Mouse (Mus musculus): ENCODE measurements around the gene Ror1. TPM values are rescaled to one million over a fixed set of nuclear protein-coding genes. Genes with fewer than 3 reads are reported as not detected.

The Ror1 gene
- polyA plus RNA-seq, 1 experiment from 2014 or later: 12.4 TPM

GRCm38 (mm10) chr4:100286800-100287199, 191.2 kb downstream of the Ror1 start:
- Histone ChIP-seq H3K4me1 (ENCODE audit: control insufficient read depth in 2 of 2, insufficient read depth in 2 of 2, low read length in 2 of 2) (peaks cover 8 to 19% of the 10 kb centered on the region in 2 experiments), H3K36me3 (ENCODE audit: control insufficient read depth, insufficient read depth, low read length) (no peaks in the 10 kb centered on the region), H3K4me2 (ENCODE audit: low read length) (no peak overlapping the region), H3K27me3 (ENCODE audit: control insufficient read depth, insufficient read depth, low read length) (no peaks in the 10 kb centered on the region), H3K4me3 (ENCODE audit: control insufficient read depth in 1 of 2, insufficient read depth in 1 of 2, low read depth in 1 of 2, low read length in 2 of 2) (no peak overlapping the region), H3K27ac (replicated peaks in 1 of 2; ENCODE audit: control insufficient read depth in 1 of 2, insufficient read depth in 1 of 2, low read depth in 2 of 2, low read length in 2 of 2) (no peak overlapping the region), H3K9me3 (ENCODE audit: control insufficient read depth, low read length) (no peaks in the 10 kb centered on the region), H3K9ac (ENCODE audit: low read length) (no peak overlapping the region)
- no peak for ATAC-seq (ENCODE audit: insufficient number of reproducible peaks, insufficient read depth, low FRiP score, low read depth)

GRCm38 (mm10) chr4:100287829-100288228, 192.2 kb downstream of the Ror1 start:
- WGBS: 90% methylated on average over 4 of the region's 4 CpGs
- ATAC-seq (ENCODE audit: insufficient number of reproducible peaks, insufficient read depth, low FRiP score, low read depth): no peak
- Histone ChIP-seq H3K4me2 (ENCODE audit: low read length) (no peak overlapping the region), H3K4me1 (ENCODE audit: control insufficient read depth in 2 of 2, insufficient read depth in 2 of 2, low read length in 2 of 2) (peaks cover 8 to 30% of the 10 kb centered on the region in 2 experiments), H3K9me3 (ENCODE audit: control insufficient read depth, low read length) (no peaks in the 10 kb centered on the region), H3K27me3 (ENCODE audit: control insufficient read depth, insufficient read depth, low read length) (no peaks in the 10 kb centered on the region), H3K4me3 (ENCODE audit: control insufficient read depth in 1 of 2, insufficient read depth in 1 of 2, low read depth in 1 of 2, low read length in 2 of 2) (no peak overlapping the region), H3K9ac (ENCODE audit: low read length) (no peak overlapping the region), H3K36me3 (ENCODE audit: control insufficient read depth, insufficient read depth, low read length) (no peaks in the 10 kb centered on the region), H3K27ac (replicated peaks in 1 of 2; ENCODE audit: control insufficient read depth in 1 of 2, insufficient read depth in 1 of 2, low read depth in 2 of 2, low read length in 2 of 2) (no peak overlapping the region)

- H3K27ac ChIP-seq (replicated peaks in 1 of 2; ENCODE audit: control insufficient read depth in 1 of 2, insufficient read depth in 1 of 2, low read depth in 2 of 2, low read length in 2 of 2): no peak overlapping the region
- ATAC-seq (ENCODE audit: insufficient number of reproducible peaks, insufficient read depth, low FRiP score, low read depth): no peak
- H3K4me3 ChIP-seq (ENCODE audit: control insufficient read depth in 1 of 2, insufficient read depth in 1 of 2, low read depth in 1 of 2, low read length in 2 of 2): no peak overlapping the region
- no peak overlapping the region for H3K4me2 ChIP-seq (ENCODE audit: low read length)
- no peak overlapping the region for H3K9ac ChIP-seq (ENCODE audit: low read length)
- no peaks in the 10 kb centered on the region for H3K36me3 ChIP-seq (ENCODE audit: control insufficient read depth, insufficient read depth, low read length)
- H3K4me1 ChIP-seq (ENCODE audit: control insufficient read depth in 2 of 2, insufficient read depth in 2 of 2, low read length in 2 of 2): peaks cover 2 to 24% of the 10 kb centered on the region in 2 experiments; a peak in 3 of 4 replicates
- no peaks in the 10 kb centered on the region for H3K9me3 ChIP-seq (ENCODE audit: control insufficient read depth, low read length)
- no peaks in the 10 kb centered on the region for H3K27me3 ChIP-seq (ENCODE audit: control insufficient read depth, insufficient read depth, low read length)
- 83% methylated on average over 5 of the region's 5 CpGs for WGBS
Measured at GRCm38 (mm10) chr4:100291015-100291651, 195.5 kb downstream of the Ror1 start.

GRCm38 (mm10) chr4:100297678-100298077, 202.1 kb downstream of the Ror1 start:
- Histone ChIP-seq H3K36me3 (ENCODE audit: control insufficient read depth, insufficient read depth, low read length) (no peaks in the 10 kb centered on the region), H3K27ac (replicated peaks in 1 of 2; ENCODE audit: control insufficient read depth in 1 of 2, insufficient read depth in 1 of 2, low read depth in 2 of 2, low read length in 2 of 2) (peak overlapping the region; percentile 4 to 75), H3K4me3 (ENCODE audit: control insufficient read depth in 1 of 2, insufficient read depth in 1 of 2, low read depth in 1 of 2, low read length in 2 of 2) (no peak overlapping the region), H3K9me3 (ENCODE audit: control insufficient read depth, low read length) (no peaks in the 10 kb centered on the region), H3K4me1 (ENCODE audit: control insufficient read depth in 2 of 2, insufficient read depth in 2 of 2, low read length in 2 of 2) (peaks cover 16 to 52% of the 10 kb centered on the region in 2 experiments), H3K27me3 (ENCODE audit: control insufficient read depth, insufficient read depth, low read length) (no peaks in the 10 kb centered on the region), H3K9ac (ENCODE audit: low read length) (no peak overlapping the region), H3K4me2 (ENCODE audit: low read length) (peak overlapping the region; percentile 41)
- ATAC-seq (ENCODE audit: insufficient number of reproducible peaks, insufficient read depth, low FRiP score, low read depth): peak; percentile 85
- 6% methylated on average over 6 of the region's 6 CpGs for WGBS

GRCm38 (mm10) chr4:100298566-100298965, 203.0 kb downstream of the Ror1 start:
- Histone ChIP-seq H3K4me3 (ENCODE audit: control insufficient read depth in 1 of 2, insufficient read depth in 1 of 2, low read depth in 1 of 2, low read length in 2 of 2) (no peak overlapping the region), H3K27me3 (ENCODE audit: control insufficient read depth, insufficient read depth, low read length) (no peaks in the 10 kb centered on the region), H3K27ac (replicated peaks in 1 of 2; ENCODE audit: control insufficient read depth in 1 of 2, insufficient read depth in 1 of 2, low read depth in 2 of 2, low read length in 2 of 2) (peak overlapping the region in 1 of 2 experiments; percentile 75; a peak in 1 of 4 replicates), H3K4me2 (ENCODE audit: low read length) (peak overlapping the region; percentile 41; the same call in 1 of the 2 replicates), H3K36me3 (ENCODE audit: control insufficient read depth, insufficient read depth, low read length) (no peaks in the 10 kb centered on the region), H3K4me1 (ENCODE audit: control insufficient read depth in 2 of 2, insufficient read depth in 2 of 2, low read length in 2 of 2) (peaks cover 17 to 49% of the 10 kb centered on the region in 2 experiments), H3K9ac (ENCODE audit: low read length) (no peak overlapping the region), H3K9me3 (ENCODE audit: control insufficient read depth, low read length) (no peaks in the 10 kb centered on the region)
- 48% methylated on average over 5 of the region's 5 CpGs for WGBS
- ATAC-seq (ENCODE audit: insufficient number of reproducible peaks, insufficient read depth, low FRiP score, low read depth): no peak

- Histone ChIP-seq H3K9ac (ENCODE audit: low read length) (no peak overlapping the region), H3K4me1 (ENCODE audit: control insufficient read depth in 2 of 2, insufficient read depth in 2 of 2, low read length in 2 of 2) (peaks cover 15 to 44% of the 10 kb centered on the region in 2 experiments), H3K27ac (replicated peaks in 1 of 2; ENCODE audit: control insufficient read depth in 1 of 2, insufficient read depth in 1 of 2, low read depth in 2 of 2, low read length in 2 of 2) (no peak overlapping the region), H3K4me2 (ENCODE audit: low read length) (no peak overlapping the region), H3K27me3 (ENCODE audit: control insufficient read depth, insufficient read depth, low read length) (no peaks in the 10 kb centered on the region), H3K9me3 (ENCODE audit: control insufficient read depth, low read length) (no peaks in the 10 kb centered on the region), H3K36me3 (ENCODE audit: control insufficient read depth, insufficient read depth, low read length) (no peaks in the 10 kb centered on the region), H3K4me3 (ENCODE audit: control insufficient read depth in 1 of 2, insufficient read depth in 1 of 2, low read depth in 1 of 2, low read length in 2 of 2) (no peak overlapping the region)
- WGBS: 82% methylated on average over 5 of the region's 5 CpGs
- no peak for ATAC-seq (ENCODE audit: insufficient number of reproducible peaks, insufficient read depth, low FRiP score, low read depth)
Measured at GRCm38 (mm10) chr4:100300171-100300570, 204.6 kb downstream of the Ror1 start.

GRCm38 (mm10) chr4:100301423-100301822, 205.8 kb downstream of the Ror1 start:
- Histone ChIP-seq H3K9ac (ENCODE audit: low read length) (no peak overlapping the region), H3K9me3 (ENCODE audit: control insufficient read depth, low read length) (no peaks in the 10 kb centered on the region), H3K27me3 (ENCODE audit: control insufficient read depth, insufficient read depth, low read length) (no peaks in the 10 kb centered on the region), H3K27ac (replicated peaks in 1 of 2; ENCODE audit: control insufficient read depth in 1 of 2, insufficient read depth in 1 of 2, low read depth in 2 of 2, low read length in 2 of 2) (no peak overlapping the region), H3K4me2 (ENCODE audit: low read length) (no peak overlapping the region), H3K4me3 (ENCODE audit: control insufficient read depth in 1 of 2, insufficient read depth in 1 of 2, low read depth in 1 of 2, low read length in 2 of 2) (no peak overlapping the region), H3K4me1 (ENCODE audit: control insufficient read depth in 2 of 2, insufficient read depth in 2 of 2, low read length in 2 of 2) (peaks cover 15 to 41% of the 10 kb centered on the region in 2 experiments), H3K36me3 (ENCODE audit: control insufficient read depth, insufficient read depth, low read length) (no peaks in the 10 kb centered on the region)
- no peak for ATAC-seq (ENCODE audit: insufficient number of reproducible peaks, insufficient read depth, low FRiP score, low read depth)
- 26% methylated on average over 1 of the region's 1 CpGs for WGBS

GRCm38 (mm10) chr4:100307365-100307764, 211.8 kb downstream of the Ror1 start:
- WGBS: 58% methylated on average over 4 of the region's 4 CpGs
- H3K27me3 ChIP-seq (ENCODE audit: control insufficient read depth, insufficient read depth, low read length): no peaks in the 10 kb centered on the region

More at GRCm38 (mm10) chr4:100307365-100307764, 211.8 kb downstream of the Ror1 start:
- no peak for ATAC-seq (ENCODE audit: insufficient number of reproducible peaks, insufficient read depth, low FRiP score, low read depth)
- Histone ChIP-seq H3K9me3 (ENCODE audit: control insufficient read depth, low read length) (no peaks in the 10 kb centered on the region), H3K36me3 (ENCODE audit: control insufficient read depth, insufficient read depth, low read length) (no peaks in the 10 kb centered on the region), H3K4me2 (ENCODE audit: low read length) (no peak overlapping the region), H3K4me1 (ENCODE audit: control insufficient read depth in 2 of 2, insufficient read depth in 2 of 2, low read length in 2 of 2) (peaks cover 4 to 5% of the 10 kb centered on the region in 2 experiments; a peak in 2 of 4 replicates), H3K9ac (ENCODE audit: low read length) (no peak overlapping the region), H3K27ac (replicated peaks in 1 of 2; ENCODE audit: control insufficient read depth in 1 of 2, insufficient read depth in 1 of 2, low read depth in 2 of 2, low read length in 2 of 2) (no peak overlapping the region), H3K4me3 (ENCODE audit: control insufficient read depth in 1 of 2, insufficient read depth in 1 of 2, low read depth in 1 of 2, low read length in 2 of 2) (no peak overlapping the region)
